Mouse (Mus musculus) embryonic fibroblast, embryonic 13.5 days (primary cell): ENCODE results near the gene Pirt. TPM values are rescaled to one million over a fixed set of nuclear protein-coding genes. Genes with fewer than 3 reads are reported as not detected.

Experiments
- H3K27ac ChIP-seq: 2 replicates; pipeline ENCODE4 v1.5.1; 2012; ENCODE audit warnings: low read length, control low read depth, inconsistent platforms; ENCODE audit not compliant: insufficient read depth
- H3K4me1 ChIP-seq: 2 replicates; pipeline ENCODE4 v1.6.1; 2011; ENCODE audit warnings: low read length; ENCODE audit not compliant: control insufficient read depth, insufficient read depth
- H3K4me3 ChIP-seq: 2 replicates; pipeline ENCODE4 v1.5.1; 2011; ENCODE audit warnings: mild to moderate bottlenecking, control low read depth, low read length; ENCODE audit not compliant: insufficient read depth
- CTCF ChIP-seq: IDR thresholded peaks from 2 replicates; pipeline ENCODE4 v1.5.1; 2011; ENCODE audit warnings: mild to moderate bottlenecking, control low read depth, low read length, moderate library complexity, borderline replicate concordance; ENCODE audit not compliant: insufficient read depth
- POLR2A ChIP-seq: IDR thresholded peaks from 2 replicates; pipeline ENCODE4 v1.6.1; 2011; ENCODE audit warnings: low read depth, mild to moderate bottlenecking, control low read depth, low read length, moderate library complexity
- polyA plus RNA-seq: library from polyadenylated mRNA; stranded (reverse); fragments of >200 nt; gene quantifications from 2 replicates; pipeline ENCODE4 v1.2.4, GENCODE M21; 2011; ENCODE audit warnings: low read depth; ENCODE audit not compliant: missing spikeins, insufficient read length

Gene Pirt
- polyA plus RNA-seq, 1 experiment = not detected

DNA sequence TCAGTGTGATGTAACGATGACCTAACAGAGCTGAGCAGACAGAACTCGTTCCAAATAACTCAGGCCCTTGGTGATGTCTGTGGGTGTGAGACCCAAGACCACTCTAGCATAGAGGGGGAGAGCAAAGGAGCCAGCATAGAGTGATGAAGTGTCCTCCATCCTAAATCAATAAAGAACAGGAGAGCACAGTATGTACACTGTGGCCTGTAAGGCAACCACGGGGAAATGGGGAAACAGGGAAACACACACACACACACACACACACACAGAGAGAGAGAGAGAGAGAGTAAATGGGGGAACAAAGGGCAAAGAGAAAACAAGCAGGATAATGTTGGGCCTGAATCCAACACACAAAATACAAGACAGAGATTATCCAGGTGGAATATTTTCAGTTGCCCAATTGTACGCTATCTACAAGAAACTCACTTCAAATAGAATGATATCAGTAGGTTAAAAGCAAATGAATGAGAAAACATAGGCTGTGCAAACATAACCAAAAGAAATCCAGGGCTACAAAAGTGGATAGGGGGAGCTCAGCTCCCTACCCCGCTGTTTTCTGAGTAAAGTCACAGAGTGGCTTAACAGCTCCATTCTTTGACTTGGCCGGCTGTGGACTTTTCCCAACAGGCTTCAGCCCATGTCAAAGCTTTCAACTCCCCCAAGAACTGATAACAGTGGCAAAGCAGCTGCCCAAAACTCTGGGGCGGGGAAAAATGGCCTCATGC is 64.0 kb downstream of the Pirt start:
- Histone ChIP-seq H3K4me1 (no peaks in the 10 kb centered on the region), H3K27ac (no peak overlapping the region), H3K4me3 (no peak overlapping the region)
- TF ChIP-seq POLR2A (no peak), CTCF (no peak)

Other genes starting within 250 kb of the Pirt start
- not detected in 2 replicates for gene Tmem238l, start 44.7 kb downstream of the Pirt start, polyA plus RNA-seq
- gene Tmem220, start 113.2 kb downstream of the Pirt start, polyA plus RNA-seq = 2.6 and 2.9 TPM in 2 replicates
- gene Adprm, start 140.6 kb downstream of the Pirt start, polyA plus RNA-seq = 22.4 and 22.7 TPM in 2 replicates
- gene Sco1, start 140.7 kb downstream of the Pirt start, polyA plus RNA-seq = 21.2 and 23.6 TPM in 2 replicates
- not detected in 2 replicates for gene Myh3, start 166.3 kb downstream of the Pirt start, polyA plus RNA-seq